Mouse (Mus musculus): ENCODE measurements around the gene Nxpe5.
A peak's percentile ranks its signal among the peaks of the same experiment; 100 is the strongest.

The Nxpe5 gene

DNA sequence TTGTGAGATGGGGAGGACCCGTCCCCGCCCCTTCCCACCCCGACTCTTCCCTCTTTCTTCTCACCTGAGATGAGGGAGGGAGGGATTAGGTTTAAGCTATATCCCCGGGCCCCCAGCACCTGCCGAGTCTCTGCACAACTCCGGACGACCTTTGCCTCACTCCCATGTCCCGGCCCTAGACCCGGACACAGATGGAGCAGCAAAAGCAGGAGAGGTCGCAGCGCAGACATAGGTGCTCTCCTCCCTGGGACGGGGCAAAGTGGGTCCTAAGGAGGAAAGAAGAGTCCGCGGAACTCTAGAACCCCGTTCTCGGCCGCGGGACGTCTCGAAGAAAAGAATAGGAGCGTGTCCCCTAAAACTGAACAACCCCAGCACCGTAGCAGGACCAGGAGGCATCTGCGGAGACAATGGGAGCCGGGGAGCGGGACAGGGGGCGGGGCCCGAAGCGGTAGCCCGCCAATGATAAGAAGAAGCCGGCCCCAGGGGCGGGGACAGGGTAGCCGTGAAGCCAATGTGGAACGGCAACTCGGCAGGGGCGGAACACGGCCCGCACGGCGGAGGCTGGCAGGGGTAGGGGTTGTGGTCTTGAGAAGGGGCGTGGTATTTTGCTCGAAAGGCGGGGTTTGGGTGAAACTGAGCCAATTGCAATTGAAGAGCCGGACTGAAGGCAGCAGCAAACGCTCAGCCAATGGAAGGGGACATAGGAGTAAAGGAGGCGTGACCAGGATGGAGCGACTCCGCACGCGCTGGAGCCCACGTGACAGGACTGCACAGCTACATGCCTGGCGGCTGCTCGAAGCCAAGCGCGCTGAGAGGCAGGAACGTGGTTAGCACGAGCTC, 54.1 kb downstream of the Nxpe5 start, which contains the start of the genes Gm43720, Gpc2 and Stag3:
Gene Gm43720 (minus strand): TSS at position 374 of the 840 bp plus-strand sequence.
Gene Gpc2 (minus strand): TSS at position 421 of the 840 bp plus-strand sequence.
Gene Stag3 (plus strand): TSS at position 656 of the 840 bp plus-strand sequence.
- peak; percentile 93 for DNase-seq

DNA sequence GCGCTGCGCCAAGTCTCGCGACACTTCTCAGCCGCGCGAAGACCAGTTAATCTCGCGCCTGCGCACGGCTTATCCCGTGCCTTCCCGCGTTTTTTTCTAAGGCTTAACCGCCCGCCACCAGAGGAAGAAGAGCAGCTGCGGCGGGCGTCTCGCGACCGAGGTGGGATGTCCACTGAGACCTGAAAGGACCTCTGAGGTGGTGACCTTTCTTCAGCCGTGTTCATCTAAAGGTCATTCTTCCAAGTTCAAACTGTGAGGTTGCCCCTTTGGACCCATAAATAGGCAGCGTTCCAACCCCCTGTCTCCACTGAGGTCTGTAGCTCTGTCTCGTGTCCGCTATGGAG, 54.7 kb downstream of the Nxpe5 start:
- DNase-seq, result no peak

DNA sequence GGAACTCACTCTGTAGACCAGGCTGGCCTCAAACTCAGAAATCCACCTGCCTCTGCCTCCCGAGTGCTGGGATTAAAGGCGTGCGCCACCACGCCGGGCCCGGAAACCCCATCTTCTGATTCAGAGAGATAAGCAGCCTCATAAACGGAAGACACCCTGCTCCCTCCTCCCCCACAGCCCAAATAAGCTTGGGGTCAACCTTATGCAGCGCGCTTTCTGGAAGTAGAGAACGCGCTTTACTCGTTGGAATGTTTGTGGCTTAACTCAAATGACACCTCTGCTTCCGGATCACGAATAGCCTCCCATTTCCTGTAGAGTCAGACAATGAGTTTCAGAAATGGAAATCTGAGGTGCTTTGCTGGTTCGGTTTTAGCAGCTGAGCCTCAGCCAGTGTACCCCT, 55.1 kb downstream of the Nxpe5 start:
- DNase-seq, result no peak

DNA sequence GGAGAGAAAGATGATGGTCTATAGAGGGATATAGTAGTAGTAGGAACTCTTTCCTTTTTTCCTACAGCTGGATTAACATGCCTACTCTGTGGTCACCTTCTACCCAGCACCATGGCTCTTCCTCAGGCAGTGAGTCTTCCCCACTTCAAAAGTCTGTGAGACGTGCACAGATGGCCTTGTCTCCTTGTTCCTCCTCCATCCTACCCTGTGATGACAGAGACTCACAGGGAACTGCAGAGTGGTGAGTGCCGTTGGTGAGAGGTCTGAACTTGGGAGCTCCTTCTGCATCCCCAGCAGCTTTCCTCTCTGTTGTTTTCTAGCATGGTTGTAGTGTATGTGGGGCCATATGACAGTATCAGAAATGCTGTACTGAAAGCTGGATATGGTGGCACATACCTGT, 56.1 kb downstream of the Nxpe5 start:
- DNase-seq, result no peak

DNA sequence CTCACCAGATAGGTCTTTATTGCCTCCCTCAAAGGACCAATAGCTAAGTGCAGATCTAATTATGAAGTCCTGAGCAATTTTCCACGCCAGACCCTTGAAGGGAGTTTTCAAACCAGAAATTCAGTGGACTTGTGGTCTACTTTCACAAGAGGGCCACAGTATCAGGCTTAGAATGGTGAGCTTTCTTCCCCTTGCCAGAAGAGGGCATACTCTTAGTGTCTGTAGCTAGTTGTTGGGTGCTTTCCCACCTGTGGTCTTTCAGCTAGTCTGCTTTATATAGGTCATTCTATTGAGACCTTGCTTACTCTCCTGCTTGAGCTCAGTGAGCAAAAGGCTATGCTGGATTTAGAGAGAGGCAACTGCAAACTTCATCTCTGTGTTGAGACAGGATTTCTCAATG, 57.8 kb downstream of the Nxpe5 start:
- DNase-seq, result no peak

DNA sequence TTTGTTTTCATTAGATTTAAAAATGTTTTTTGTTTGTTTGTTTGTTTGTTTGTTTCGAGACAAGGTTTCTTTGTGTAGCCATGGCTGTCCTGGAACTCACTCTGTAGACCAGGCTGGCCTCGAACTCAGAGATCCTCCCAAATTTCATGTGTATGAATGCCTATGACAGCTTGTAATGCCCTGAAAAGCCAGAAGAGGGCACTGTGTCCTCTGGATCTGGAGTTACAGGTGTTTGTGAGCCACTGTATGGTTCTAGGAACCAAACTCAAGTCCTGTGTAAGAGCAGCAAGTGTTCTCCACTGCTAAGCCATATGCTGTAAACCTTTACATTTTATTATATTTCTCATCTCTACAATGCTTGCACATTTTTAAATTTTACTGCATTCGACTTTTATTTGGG, 62.2 kb downstream of the Nxpe5 start:
- DNase-seq, result peak; percentile 36

DNA sequence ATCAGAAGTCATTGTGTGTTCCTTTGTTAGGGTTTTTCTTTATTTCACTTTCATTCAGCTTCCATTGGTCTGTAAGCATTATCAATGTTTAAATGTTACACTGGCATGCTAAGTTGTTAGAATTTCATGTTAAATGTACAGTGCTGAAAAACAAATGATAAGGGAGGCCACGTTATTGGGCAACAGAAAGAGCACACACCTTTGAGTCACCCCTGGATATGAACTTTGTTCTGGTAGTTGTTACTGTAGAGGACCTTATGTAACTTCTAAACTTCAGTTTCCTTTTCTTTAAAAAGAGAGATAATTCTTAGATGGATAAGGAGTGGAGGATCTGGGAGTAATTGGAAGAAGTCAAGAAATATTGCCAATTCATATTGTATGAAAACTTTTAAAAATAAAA, 65.9 kb downstream of the Nxpe5 start:
- no peak for DNase-seq

DNA sequence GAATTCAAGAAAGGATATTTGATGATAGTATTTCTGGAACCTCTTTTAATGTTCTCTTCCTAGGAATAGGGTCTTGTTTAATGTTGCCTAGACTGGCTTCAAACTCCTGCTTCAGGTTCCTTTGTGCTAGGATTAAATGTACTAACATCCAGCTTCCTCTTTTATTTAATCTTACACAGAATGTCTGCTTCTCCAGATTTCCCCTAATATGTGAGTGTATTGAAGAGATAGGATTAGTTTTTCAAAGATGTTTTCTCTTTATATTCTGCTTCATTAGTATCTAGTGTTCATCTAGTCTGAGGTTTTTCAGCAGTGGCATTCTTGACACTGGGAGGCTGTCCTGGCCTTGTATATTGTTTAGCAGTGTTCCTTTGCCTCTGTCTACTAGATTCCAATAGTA, 68.5 kb downstream of the Nxpe5 start:
- DNase-seq, result no peak

DNA sequence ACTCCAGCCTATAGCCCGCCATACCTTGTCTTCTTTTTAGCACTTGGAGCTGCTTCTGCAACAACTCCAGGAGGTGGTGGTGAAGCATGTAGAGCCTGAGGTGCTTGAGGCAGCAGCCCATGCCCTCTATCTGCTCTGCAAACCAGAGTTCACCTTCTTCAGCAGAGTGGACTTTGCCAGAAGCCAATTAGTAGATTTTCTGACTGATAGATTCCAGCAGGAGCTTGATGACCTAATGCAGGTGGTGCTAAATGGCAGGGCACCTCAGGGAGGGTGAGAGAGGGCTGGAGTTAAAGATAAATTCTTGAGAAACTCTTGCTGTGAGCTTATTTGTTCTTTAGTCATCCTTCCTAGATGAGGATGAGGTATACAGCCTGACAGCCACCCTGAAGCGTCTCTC, 73.9 kb downstream of the Nxpe5 start:
- DNase-seq, result no peak
